Mouse (Mus musculus): ENCODE measurements around the gene Ptgis. TPM values are rescaled to one million over a fixed set of nuclear protein-coding genes. Genes with fewer than 3 reads are reported as not detected.

Ptgis gene
- polyA plus RNA-seq, 1 experiment = 116 TPM

- Histone ChIP-seq H3K4me3 (no peak overlapping the region), H3K79me2 (ENCODE audit: control insufficient read depth, insufficient read depth) (no peaks in the 10 kb centered on the region), H3K27me3 (ENCODE audit: control insufficient read depth, insufficient read depth, insufficient read length) (no peaks in the 10 kb centered on the region), H3K4me2 (ENCODE audit: low read depth) (peak overlapping the region; percentile 31), H3K36me3 (ENCODE audit: control insufficient read depth, insufficient read depth) (no peaks in the 10 kb centered on the region), H3ac (ENCODE audit: control insufficient read depth, insufficient read length) (no peak overlapping the region)
- TF ChIP-seq USF1 (IDR thresholded peaks at IDR 0.05; ENCODE audit: low read depth) = no peak
- TF ChIP-seq POLR2A (IDR thresholded peaks at IDR 0.05; ENCODE audit: insufficient read length, low read depth) = no peak
- no peak for TF ChIP-seq MYOD1 (IDR thresholded peaks at IDR 0.05; ENCODE audit: control insufficient read depth in 1 of 3, insufficient read length in 2 of 3, low read depth in 2 of 3)
- TF ChIP-seq E2F4 (IDR thresholded peaks at IDR 0.05; ENCODE audit: insufficient read depth) = no peak
- TF ChIP-seq MYOG (IDR thresholded peaks at IDR 0.05; ENCODE audit: control insufficient read depth in 1 of 3, insufficient read depth in 1 of 3, insufficient read length in 2 of 3, low read depth in 2 of 3) = no peak
- no peak for TF ChIP-seq MAX (IDR thresholded peaks at IDR 0.05; ENCODE audit: low read depth)
- no peak for TF ChIP-seq TCF3 (IDR thresholded peaks at IDR 0.05; ENCODE audit: insufficient read length, low read depth)
- TF ChIP-seq CEBPB (IDR thresholded peaks at IDR 0.05; ENCODE audit: insufficient read depth, poor library complexity, severe bottlenecking) = no peak
- TF ChIP-seq REST (IDR thresholded peaks at IDR 0.05; ENCODE audit: insufficient read depth, insufficient read length) = no peak
- no peak for TF ChIP-seq TCF12 (IDR thresholded peaks at IDR 0.05; ENCODE audit: insufficient read depth, poor library complexity, severe bottlenecking)
- TF ChIP-seq POLR2AphosphoS2 (IDR thresholded peaks at IDR 0.05; ENCODE audit: insufficient read length, low read depth) = no peak
- no peak for TF ChIP-seq SRF (IDR thresholded peaks at IDR 0.05; ENCODE audit: control insufficient read depth, insufficient read length, low read depth)
Measured at GRCm38 (mm10) chr2:167263931-167264330, 23.5 kb upstream of the Ptgis start.

- Histone ChIP-seq H3K36me3 (ENCODE audit: control insufficient read depth, insufficient read depth) (no peaks in the 10 kb centered on the region), H3ac (ENCODE audit: control insufficient read depth, insufficient read length) (no peak overlapping the region), H3K27me3 (ENCODE audit: control insufficient read depth, insufficient read depth, insufficient read length) (no peaks in the 10 kb centered on the region), H3K4me2 (ENCODE audit: low read depth) (peak overlapping the region; percentile 31), H3K79me2 (ENCODE audit: control insufficient read depth, insufficient read depth) (no peaks in the 10 kb centered on the region), H3K4me3 (no peak overlapping the region)
- TF ChIP-seq POLR2A (IDR thresholded peaks at IDR 0.05; ENCODE audit: insufficient read length, low read depth) (no peak), MYOD1 (IDR thresholded peaks at IDR 0.05; ENCODE audit: control insufficient read depth in 1 of 3, insufficient read length in 2 of 3, low read depth in 2 of 3) (peak in 1 of 3 experiments; percentile 14)
Measured at GRCm38 (mm10) chr2:167263040-167263810, 22.8 kb upstream of the Ptgis start.

DNA sequence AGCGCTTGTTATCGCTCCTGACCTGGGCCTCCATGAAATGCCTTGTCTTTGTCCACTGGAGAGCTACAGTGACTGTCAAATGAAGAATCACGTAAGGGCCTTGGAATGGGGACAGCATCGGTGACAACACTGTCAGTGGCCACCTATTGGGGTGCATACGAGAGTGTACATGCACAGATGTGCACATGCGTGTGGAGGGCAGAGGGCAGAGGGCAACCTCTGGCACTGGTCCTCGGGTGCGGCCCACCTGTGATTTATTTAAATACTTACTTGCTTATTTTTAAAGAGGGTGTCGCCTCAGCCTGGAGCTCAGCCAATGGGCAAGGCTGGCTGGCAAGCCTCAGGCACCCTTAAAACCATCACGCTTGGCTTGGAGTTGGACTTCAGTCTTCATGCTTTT is 22.0 kb upstream of the Ptgis start:
- no peaks in the 10 kb centered on the region for H3K79me2 ChIP-seq (ENCODE audit: control insufficient read depth, insufficient read depth)
- no peak for TF ChIP-seq TCF3 (IDR thresholded peaks at IDR 0.05; ENCODE audit: insufficient read length, low read depth)
- no peak overlapping the region for H3K4me2 ChIP-seq (ENCODE audit: low read depth)
- no peaks in the 10 kb centered on the region for H3K36me3 ChIP-seq (ENCODE audit: control insufficient read depth, insufficient read depth)
- H3K27me3 ChIP-seq (ENCODE audit: control insufficient read depth, insufficient read depth, insufficient read length) = no peaks in the 10 kb centered on the region
- no peak overlapping the region for H3ac ChIP-seq (ENCODE audit: control insufficient read depth, insufficient read length)
- H3K4me3 ChIP-seq = no peak overlapping the region

DNA sequence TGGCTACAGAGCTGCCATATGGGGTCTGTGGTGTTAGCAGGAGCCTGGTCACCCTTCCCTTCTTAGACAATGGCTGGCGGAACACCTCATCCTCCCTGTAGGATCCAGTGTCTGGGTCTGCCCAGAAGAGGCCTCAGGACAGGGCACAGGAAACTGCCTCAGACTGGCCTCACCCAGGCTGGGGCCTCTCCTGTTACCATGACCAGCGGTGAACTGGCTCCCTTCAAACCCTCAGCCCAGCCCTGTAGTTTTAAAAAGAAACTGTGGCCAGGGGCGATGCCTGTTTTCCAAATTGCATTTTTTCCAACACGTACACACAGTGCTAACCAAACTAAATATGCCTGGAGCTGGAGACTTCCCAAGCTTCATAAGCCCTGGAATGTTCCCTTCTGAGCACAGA is 20.7 kb upstream of the Ptgis start:
- no peak for TF ChIP-seq CEBPB (IDR thresholded peaks at IDR 0.05; ENCODE audit: insufficient read depth, poor library complexity, severe bottlenecking)
- TF ChIP-seq MAX (IDR thresholded peaks at IDR 0.05; ENCODE audit: low read depth) = no peak
- TF ChIP-seq REST (IDR thresholded peaks at IDR 0.05; ENCODE audit: insufficient read depth, insufficient read length) = no peak
- TF ChIP-seq MYOG (IDR thresholded peaks at IDR 0.05; ENCODE audit: control insufficient read depth in 1 of 3, insufficient read depth in 1 of 3, insufficient read length in 2 of 3, low read depth in 2 of 3) = no peak
- no peak for TF ChIP-seq MYOD1 (IDR thresholded peaks at IDR 0.05; ENCODE audit: control insufficient read depth in 1 of 3, insufficient read length in 2 of 3, low read depth in 2 of 3)
- no peak for TF ChIP-seq POLR2AphosphoS2 (IDR thresholded peaks at IDR 0.05; ENCODE audit: insufficient read length, low read depth)
- TF ChIP-seq POLR2A (IDR thresholded peaks at IDR 0.05; ENCODE audit: insufficient read length, low read depth) = no peak
- TF ChIP-seq TCF3 (IDR thresholded peaks at IDR 0.05; ENCODE audit: insufficient read length, low read depth) = no peak
- no peak for TF ChIP-seq SRF (IDR thresholded peaks at IDR 0.05; ENCODE audit: control insufficient read depth, insufficient read length, low read depth)
- TF ChIP-seq TCF12 (IDR thresholded peaks at IDR 0.05; ENCODE audit: insufficient read depth, poor library complexity, severe bottlenecking) = no peak
- no peak for TF ChIP-seq USF1 (IDR thresholded peaks at IDR 0.05; ENCODE audit: low read depth)
- no peak for TF ChIP-seq E2F4 (IDR thresholded peaks at IDR 0.05; ENCODE audit: insufficient read depth)
- no peak overlapping the region for H3K4me2 ChIP-seq (ENCODE audit: low read depth)
- H3K36me3 ChIP-seq (ENCODE audit: control insufficient read depth, insufficient read depth) = no peaks in the 10 kb centered on the region
- H3K4me3 ChIP-seq = no peak overlapping the region
- no peak overlapping the region for H3ac ChIP-seq (ENCODE audit: control insufficient read depth, insufficient read length)
- no peaks in the 10 kb centered on the region for H3K27me3 ChIP-seq (ENCODE audit: control insufficient read depth, insufficient read depth, insufficient read length)
- H3K79me2 ChIP-seq (ENCODE audit: control insufficient read depth, insufficient read depth) = no peaks in the 10 kb centered on the region

DNA sequence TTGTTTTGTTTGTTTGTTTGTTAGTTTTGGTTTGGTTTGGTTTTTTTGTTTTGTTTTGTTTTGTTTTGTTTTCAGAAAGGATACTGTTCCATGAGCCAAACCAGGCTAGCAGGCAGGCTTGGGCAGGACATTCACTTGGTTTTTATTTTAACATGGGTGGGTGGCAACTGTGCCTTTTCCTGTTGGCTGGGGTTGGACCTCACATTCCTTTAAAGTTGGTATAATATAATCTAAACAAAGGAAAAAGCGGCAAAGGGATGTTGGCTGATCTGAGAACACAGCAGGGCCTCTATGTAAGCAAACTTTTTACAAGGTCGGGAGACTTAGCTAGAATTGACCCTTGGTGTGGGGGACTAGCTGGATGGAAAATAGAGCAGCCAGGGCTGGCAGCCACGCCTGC is 17.4 kb upstream of the Ptgis start:
- Histone ChIP-seq H3K4me2 (ENCODE audit: low read depth) (no peak overlapping the region), H3K27me3 (ENCODE audit: control insufficient read depth, insufficient read depth, insufficient read length) (no peaks in the 10 kb centered on the region), H3K36me3 (ENCODE audit: control insufficient read depth, insufficient read depth) (no peaks in the 10 kb centered on the region), H3K4me3 (no peak overlapping the region), H3ac (ENCODE audit: control insufficient read depth, insufficient read length) (no peak overlapping the region), H3K79me2 (ENCODE audit: control insufficient read depth, insufficient read depth) (no peaks in the 10 kb centered on the region)
- no peak for TF ChIP-seq POLR2AphosphoS2 (IDR thresholded peaks at IDR 0.05; ENCODE audit: insufficient read length, low read depth)
- no peak for TF ChIP-seq MYOD1 (IDR thresholded peaks at IDR 0.05; ENCODE audit: control insufficient read depth in 1 of 3, insufficient read length in 2 of 3, low read depth in 2 of 3)
- no peak for TF ChIP-seq E2F4 (IDR thresholded peaks at IDR 0.05; ENCODE audit: insufficient read depth)
- TF ChIP-seq MAX (IDR thresholded peaks at IDR 0.05; ENCODE audit: low read depth) = no peak
- no peak for TF ChIP-seq REST (IDR thresholded peaks at IDR 0.05; ENCODE audit: insufficient read depth, insufficient read length)
- TF ChIP-seq SRF (IDR thresholded peaks at IDR 0.05; ENCODE audit: control insufficient read depth, insufficient read length, low read depth) = no peak
- TF ChIP-seq MYOG (IDR thresholded peaks at IDR 0.05; ENCODE audit: control insufficient read depth in 1 of 3, insufficient read depth in 1 of 3, insufficient read length in 2 of 3, low read depth in 2 of 3) = no peak
- TF ChIP-seq TCF12 (IDR thresholded peaks at IDR 0.05; ENCODE audit: insufficient read depth, poor library complexity, severe bottlenecking) = no peak
- no peak for TF ChIP-seq POLR2A (IDR thresholded peaks at IDR 0.05; ENCODE audit: insufficient read length, low read depth)
- no peak for TF ChIP-seq USF1 (IDR thresholded peaks at IDR 0.05; ENCODE audit: low read depth)
- no peak for TF ChIP-seq CEBPB (IDR thresholded peaks at IDR 0.05; ENCODE audit: insufficient read depth, poor library complexity, severe bottlenecking)
- no peak for TF ChIP-seq TCF3 (IDR thresholded peaks at IDR 0.05; ENCODE audit: insufficient read length, low read depth)

Data from myocyte (in vitro differentiated cells).